Mouse (Mus musculus) CD4-positive, CD25-positive, alpha-beta regulatory T cell, adult 2 months (primary cell): Measurements from ENCODE around the gene Ascl5.

Experiments used
- DNase-seq: peaks from one replicate; pipeline ENCODE4 v3.0.0-alpha.2; 2012; ENCODE audit warnings: low read depth, low spot score

Gene Ascl5

GRCm38 (mm10) chr1:136051465-136051864 lies 861 bp downstream of the Ascl5 start:
- DNase-seq = peak; percentile 51

DNA sequence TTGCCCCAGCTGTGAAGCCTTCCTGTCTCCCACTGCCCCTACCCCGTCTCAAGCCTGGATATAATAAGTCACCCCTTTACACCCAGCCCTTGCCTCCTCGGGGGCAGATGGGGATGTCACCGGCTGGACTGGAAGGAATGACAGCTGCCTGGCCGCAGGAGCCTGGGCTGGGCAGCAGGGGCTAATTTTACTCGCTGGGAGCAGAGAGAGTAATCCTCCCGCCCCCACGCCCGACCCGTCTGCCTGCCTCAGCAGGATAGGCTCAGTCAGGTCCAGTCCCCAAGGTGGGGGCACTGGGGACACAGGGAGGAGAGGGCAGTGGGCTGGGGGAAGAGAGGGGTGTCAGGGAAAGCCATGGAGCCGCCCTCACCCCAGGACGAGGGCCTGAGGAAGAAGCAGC lies 1.9 kb downstream of the Ascl5 start, which contains the start of gene Cacna1s:
Gene Cacna1s, plus strand, starts transcription at position 204 of the 400 bp plus-strand sequence.
- DNase-seq = no peak

GRCm38 (mm10) chr1:136055771-136056170 lies 5.2 kb downstream of the Ascl5 start:
- DNase-seq = no peak

DNA sequence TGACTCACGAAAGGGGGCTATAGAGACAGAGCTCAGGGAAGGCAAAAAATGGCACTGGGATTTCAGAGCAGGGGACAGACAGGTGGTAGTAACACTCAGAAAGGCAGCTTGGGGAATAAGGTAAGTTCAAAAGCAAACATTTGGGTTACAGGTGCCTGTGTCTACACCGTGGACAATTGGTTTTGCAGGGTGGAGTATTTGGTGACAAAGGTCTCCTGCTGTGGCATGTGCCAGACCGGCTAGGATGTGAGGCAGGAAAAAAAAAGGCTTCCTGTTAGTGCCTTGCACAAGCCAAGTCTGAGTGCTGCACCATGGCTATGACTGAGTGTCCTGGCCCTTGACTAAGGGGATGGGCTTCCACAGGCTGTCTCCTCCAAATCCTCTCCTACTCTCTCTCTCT lies 8.0 kb downstream of the Ascl5 start:
- DNase-seq = no peak

DNA sequence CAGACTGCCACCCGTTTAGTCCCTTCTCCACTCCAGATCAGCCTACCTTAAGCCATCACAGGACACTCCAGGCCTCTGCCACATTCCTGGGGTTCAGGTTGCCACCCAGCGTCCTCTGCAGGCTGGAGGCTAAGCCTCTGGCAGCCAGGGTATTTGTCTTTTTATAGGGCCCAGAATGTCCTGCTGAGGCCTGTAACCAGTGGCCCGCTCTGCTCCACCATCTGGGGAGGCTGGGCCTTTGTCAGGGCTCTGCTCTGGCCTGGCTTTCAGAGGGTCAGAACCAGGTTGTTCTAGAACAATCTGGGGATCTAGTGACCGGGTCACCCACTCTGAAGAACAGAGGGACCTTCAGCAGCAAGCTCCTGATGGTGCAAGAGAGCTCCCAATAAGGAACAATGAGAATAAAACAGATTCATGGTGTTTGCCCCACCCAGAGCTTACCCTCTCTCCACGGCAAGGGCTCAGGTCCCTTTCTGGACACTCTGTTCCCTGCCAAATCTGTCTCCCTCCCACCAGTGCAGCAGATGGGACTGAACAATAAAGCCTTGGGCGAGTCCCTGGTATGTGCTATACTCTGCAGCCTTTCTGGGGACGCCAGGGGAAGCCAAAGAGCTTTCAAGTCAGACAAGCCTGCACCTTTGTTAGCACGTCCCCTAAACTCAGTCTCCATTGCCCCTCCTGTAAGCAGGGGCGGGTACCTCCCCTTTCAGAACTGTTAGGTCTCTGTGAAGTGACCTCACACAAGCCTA lies 10.6 kb downstream of the Ascl5 start:
- DNase-seq = no peak

- no peak for DNase-seq
Observed at GRCm38 (mm10) chr1:136061790-136062141, 11.2 kb downstream of the Ascl5 start.

- DNase-seq = no peak
Observed at GRCm38 (mm10) chr1:136063991-136064390, 13.4 kb downstream of the Ascl5 start.

GRCm38 (mm10) chr1:136066621-136067020 lies 16.0 kb downstream of the Ascl5 start:
- no peak for DNase-seq

- no peak for DNase-seq
Observed at GRCm38 (mm10) chr1:136067579-136067978, 17.0 kb downstream of the Ascl5 start.

DNA sequence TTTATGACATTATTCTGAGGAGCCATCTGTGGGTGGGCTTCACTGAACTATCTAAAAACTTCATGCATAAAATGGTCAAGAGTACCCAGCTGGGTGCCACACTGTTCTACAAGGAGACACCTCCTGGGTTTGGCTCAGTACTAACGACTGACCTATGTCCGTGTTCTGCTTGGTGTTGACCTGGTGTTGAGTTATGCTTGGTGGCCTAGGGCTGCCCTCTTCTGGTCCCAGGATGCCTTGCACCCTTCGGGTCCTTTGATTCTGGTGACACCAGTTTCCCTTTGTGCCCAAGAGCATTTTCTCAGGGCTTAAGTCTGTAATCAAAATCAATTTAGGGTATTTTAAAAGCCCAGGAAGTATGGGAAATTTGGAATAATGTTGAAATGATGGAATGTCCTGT lies 25.5 kb downstream of the Ascl5 start:
- DNase-seq = peak; percentile 38

GRCm38 (mm10) chr1:136077656-136078055 lies 27.1 kb downstream of the Ascl5 start:
- DNase-seq = no peak

DNA sequence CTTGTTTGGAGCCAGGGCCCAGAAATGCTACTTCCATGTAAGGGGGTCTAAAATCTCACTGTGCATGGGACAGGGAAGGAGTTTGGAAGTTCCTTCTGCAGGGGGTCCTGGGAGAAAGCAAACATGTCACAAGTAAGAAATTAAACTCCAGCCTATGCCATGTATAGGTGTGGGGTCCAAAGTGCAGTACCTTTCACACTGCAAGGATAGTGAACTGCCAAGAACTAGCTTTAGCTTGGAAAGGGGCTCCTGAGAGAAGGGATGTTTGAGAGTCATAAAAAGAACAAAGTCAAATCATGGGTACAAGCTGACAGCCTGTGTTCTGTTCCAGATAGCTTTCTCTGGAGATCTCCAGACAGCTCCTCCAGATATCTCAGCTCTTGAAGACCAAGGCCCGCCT lies 30.6 kb downstream of the Ascl5 start:
- no peak for DNase-seq

GRCm38 (mm10) chr1:136085988-136086685 lies 35.5 kb downstream of the Ascl5 start:
- DNase-seq = no peak

DNA sequence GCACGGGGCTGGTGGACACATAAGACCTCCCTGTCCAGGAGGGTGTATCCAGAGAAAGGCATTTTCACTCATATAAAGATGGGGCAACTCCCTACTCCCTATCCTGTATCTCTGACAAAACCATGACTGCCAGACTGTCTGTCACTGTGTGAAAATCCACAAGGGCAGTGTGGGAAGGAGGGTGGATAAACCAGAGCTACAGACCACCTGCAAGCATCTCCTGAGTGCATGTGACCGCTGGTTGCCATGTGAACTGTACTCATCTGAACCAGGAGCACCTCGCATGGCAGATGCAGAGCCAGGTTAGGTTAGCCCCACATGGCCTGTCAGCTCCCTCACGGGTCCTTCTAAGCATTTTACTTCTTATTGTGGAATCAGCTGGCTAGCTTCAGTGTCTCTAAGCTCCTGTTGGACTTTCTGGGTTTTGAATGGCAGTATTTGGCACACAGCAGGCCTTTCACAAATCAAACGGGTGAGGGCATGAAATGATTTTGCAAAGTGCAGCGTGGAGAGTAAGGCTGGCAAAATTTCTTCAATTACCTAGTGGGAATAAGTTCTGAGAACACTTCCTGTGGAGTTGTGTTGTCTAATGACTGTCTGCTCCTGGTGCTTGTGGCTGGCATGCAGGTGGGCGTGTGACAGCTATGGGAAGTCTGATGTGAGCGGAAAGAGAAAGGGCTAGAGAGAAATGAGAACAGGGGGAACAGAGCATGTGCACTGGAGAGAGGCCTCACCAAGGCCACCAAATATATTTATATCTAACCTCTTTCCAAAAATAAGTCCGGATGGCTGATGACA lies 39.0 kb downstream of the Ascl5 start:
- DNase-seq = no peak

DNA sequence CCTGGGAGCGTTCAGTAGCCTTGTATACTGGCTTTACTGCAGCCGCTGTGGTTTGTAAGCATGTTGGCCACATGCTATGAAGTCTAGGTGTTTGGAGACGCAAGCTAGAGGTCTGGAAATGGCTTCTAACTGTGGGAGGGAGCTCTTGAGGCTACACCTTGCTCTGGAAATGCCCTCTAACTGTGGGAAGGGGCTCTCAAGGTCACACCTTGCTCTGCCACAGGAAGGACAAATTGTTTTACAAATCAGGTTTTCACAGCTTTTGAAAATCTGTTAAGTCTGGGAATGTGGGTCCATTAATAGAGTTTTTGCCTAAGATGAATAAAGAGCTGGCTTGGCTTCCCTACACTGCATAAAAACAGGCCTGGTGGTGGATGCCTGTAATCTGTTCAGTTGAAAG lies 43.1 kb downstream of the Ascl5 start:
- DNase-seq = no peak

- DNase-seq = no peak
Observed at GRCm38 (mm10) chr1:136094807-136095206, 44.2 kb downstream of the Ascl5 start.
